Mouse (Mus musculus) layer of hippocampus, adult 6 months (tissue): ENCODE data around the gene Atp6ap2. TPM values are rescaled to one million over a fixed set of nuclear protein-coding genes. Genes with fewer than 3 reads are reported as not detected.

Experiments
- long read RNA-seq, 2 experiments: library from polyadenylated mRNA; unstranded; transcript quantifications; one replicate each; pipeline ENCODE4 v2.0.0; 2019 to 2020
- polyA plus RNA-seq: library from polyadenylated mRNA; unstranded; fragments of <200 nt; fragmentation: Nextera tagmentation; gene quantifications from 2 replicates; pipeline ENCODE4 v1.2.3, GENCODE M21; 2021

Gene Atp6ap2
- polyA plus RNA-seq: 261 and 285 TPM in 2 replicates
- long read RNA-seq, experiment 1, transcript Atp6ap2-201 (9 exons, 2,324 nt): major isoform, 612 of 694 reads
- long read RNA-seq, experiment 1, partial matches to known transcripts: 63 of 694 reads
- long read RNA-seq, experiment 1, other reads (novel, unspliced or antisense): 19 of 694 reads
- long read RNA-seq, experiment 2, transcript Atp6ap2-201 (9 exons, 2,324 nt): major isoform, 1,898 of 1,967 reads
- long read RNA-seq, experiment 2, partial matches to known transcripts: 24 of 1,967 reads
- long read RNA-seq, experiment 2, other reads (novel, unspliced or antisense): 43 of 1,967 reads

DNA sequence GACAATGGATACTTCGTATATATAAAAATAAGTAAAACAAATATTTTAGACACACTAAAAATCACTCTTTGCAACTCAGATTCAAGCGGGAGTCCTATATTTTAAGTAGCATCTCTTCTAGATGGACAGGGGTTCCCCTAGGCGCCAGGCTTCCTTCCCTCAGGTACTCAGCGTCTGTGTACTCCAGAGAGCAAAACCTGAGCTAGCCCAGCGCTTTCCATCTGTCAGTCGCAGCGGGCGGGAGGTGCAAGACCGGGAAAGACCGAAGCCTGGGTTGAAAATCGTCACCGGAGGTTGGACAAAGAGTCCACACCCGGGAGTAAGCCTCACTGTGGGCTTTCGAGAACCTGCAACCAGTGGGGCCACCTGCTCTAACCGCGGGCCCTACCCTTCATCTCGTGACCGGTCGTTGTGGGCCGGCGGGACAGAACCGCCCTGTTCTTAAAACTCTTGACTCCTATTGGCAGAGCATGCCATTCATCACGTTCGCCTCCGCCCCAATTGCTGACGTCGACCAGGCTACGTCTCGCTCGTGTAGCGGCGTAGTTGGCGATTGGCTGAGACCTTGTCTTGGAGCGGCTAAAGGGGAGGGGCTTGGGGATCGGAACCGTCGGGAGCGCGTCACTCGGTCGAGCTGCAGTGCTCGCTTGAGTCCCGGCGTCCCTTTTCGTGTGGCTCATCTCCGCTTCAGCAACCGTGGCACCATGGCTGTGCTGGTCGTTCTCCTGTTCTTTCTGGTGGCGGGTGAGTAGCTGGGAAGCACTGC lies at the start of gene Atp6ap2:
Gene Atp6ap2, plus strand, starts transcription at position 610 of the 766 bp plus-strand sequence.

Other genes starting within 250 kb of the Atp6ap2 start
- gene 1810030O07Rik, start 85.9 kb downstream of the Atp6ap2 start, polyA plus RNA-seq: 20.4 TPM in 2 replicates
- 16.5 and 23.4 TPM in 2 replicates for gene Med14, start 174.3 kb downstream of the Atp6ap2 start, polyA plus RNA-seq